Mouse (Mus musculus): Measurements from ENCODE around the gene Dido1. TPM values are rescaled to one million over a fixed set of nuclear protein-coding genes. Genes with fewer than 3 reads are reported as not detected.

The Dido1 gene
- polyA plus RNA-seq, 1 experiment from 2014 or later, result 25.2 TPM

- Histone ChIP-seq H3K9me3 (no peaks in the 10 kb centered on the region), H3K4me1 (no peaks in the 10 kb centered on the region), H3K36me3 (no peaks in the 10 kb centered on the region), H3K9ac (no peak overlapping the region), H3K4me2 (no peak overlapping the region), H3K27me3 (replicated peaks) (no peaks in the 10 kb centered on the region), H3K27ac (no peak overlapping the region), H3K4me3 (replicated peaks) (no peak overlapping the region)
- peak; percentile 71 for ATAC-seq (ENCODE audit: insufficient read depth, low FRiP score, low read depth)
- 61% methylated on average over 4 of the region's 4 CpGs for WGBS
Observed at GRCm38 (mm10) chr2:180610283-180610682, 99.5 kb downstream of the Dido1 start.

Other genes starting within 250 kb of the Dido1 start
- 0.89 and 1.3 TPM in 2 replicates for gene Ntsr1, start 210.0 kb downstream of the Dido1 start, polyA plus RNA-seq (2015; fragmentation: Nextera tagmentation; extraction: Ambion mirVana)
- gene Mrgbp, start 128.7 kb downstream of the Dido1 start, polyA plus RNA-seq (2015; fragmentation: Nextera tagmentation; extraction: Ambion mirVana), result 25.5 and 25.6 TPM in 2 replicates
- gene Ogfr, start 120.8 kb downstream of the Dido1 start, polyA plus RNA-seq (2015; fragmentation: Nextera tagmentation; extraction: Ambion mirVana), result 45.2 and 48.1 TPM in 2 replicates
- 9.3 and 15.2 TPM in 2 replicates for gene Col9a3, start 112.2 kb downstream of the Dido1 start, polyA plus RNA-seq (2015; fragmentation: Nextera tagmentation; extraction: Ambion mirVana)
- gene Tcfl5, start 67.3 kb downstream of the Dido1 start, polyA plus RNA-seq (2015; fragmentation: Nextera tagmentation; extraction: Ambion mirVana), result 0.12 and 0.21 TPM in 2 replicates
- 61.4 TPM in 2 replicates for gene Gid8, start 118 bp upstream of the Dido1 start, polyA plus RNA-seq (2015; fragmentation: Nextera tagmentation; extraction: Ambion mirVana)
- 3.8 and 4.3 TPM in 2 replicates for gene Slc17a9, start 15.3 kb upstream of the Dido1 start, polyA plus RNA-seq (2015; fragmentation: Nextera tagmentation; extraction: Ambion mirVana)
- 0.08 and 0.14 TPM in 2 replicates for gene Bhlhe23, start 66.9 kb upstream of the Dido1 start, polyA plus RNA-seq (2015; fragmentation: Nextera tagmentation; extraction: Ambion mirVana)
- gene Ythdf1, start 210.9 kb upstream of the Dido1 start, polyA plus RNA-seq (2015; fragmentation: Nextera tagmentation; extraction: Ambion mirVana), result 51.0 and 52.9 TPM in 2 replicates
- 0.14 TPM in 1 of 2 replicates, not detected in the other for gene Birc7, start 219.0 kb upstream of the Dido1 start, polyA plus RNA-seq (2015; fragmentation: Nextera tagmentation; extraction: Ambion mirVana)
- 50.8 and 52.4 TPM in 2 replicates for gene Nkain4, start 244.7 kb upstream of the Dido1 start, polyA plus RNA-seq (2015; fragmentation: Nextera tagmentation; extraction: Ambion mirVana)

Data from stomach, embryonic 15.5 days (tissue).